Mouse (Mus musculus) heart, postnatal 0 days (tissue): ENCODE results near the gene Msh4. TPM values are rescaled to one million over a fixed set of nuclear protein-coding genes. Genes with fewer than 3 reads are reported as not detected.
A peak's percentile ranks its signal among the peaks of the same experiment; 100 is the strongest.
"Not testable (repeated sequence)": the region's sequence is repeated elsewhere in the genome, so short reads cannot be mapped to it uniquely, and the experiment has no call there.

Experiments used
- ATAC-seq: fragments of 200-750 bp; cut with Nextera tagmentation; 2 replicates; pipeline ENCODE4 v1.8.0; 2017; ENCODE audit warnings: low read depth, moderate number of reproducible peaks, moderate library complexity; ENCODE audit not compliant: insufficient read depth
- DNase-seq: peaks from one replicate; pipeline ENCODE4 v3.0.0-alpha.2; 2016; ENCODE audit warnings: low spot score
- H3K27ac ChIP-seq: fragments of 300-500 bp; sonication (generic); 2 replicates; pipeline ENCODE4 v1.5.1; 2014; ENCODE audit warnings: low read depth, mild to moderate bottlenecking
- H3K27me3 ChIP-seq: fragments of 300-500 bp; sonication (generic); 2 replicates; pipeline ENCODE4 v1.6.1; 2014; ENCODE audit warnings: low read length, mixed read lengths; ENCODE audit not compliant: control insufficient read depth, insufficient read depth
- H3K36me3 ChIP-seq: fragments of 300-500 bp; sonication (generic); replicated peaks from 2 replicates; pipeline ENCODE4 v1.6.1; 2014; ENCODE audit warnings: low read length, mixed read lengths; ENCODE audit not compliant: control insufficient read depth, insufficient read depth
- H3K4me1 ChIP-seq: fragments of 300-500 bp; sonication (generic); 2 replicates; pipeline ENCODE4 v1.6.1; 2014; ENCODE audit warnings: antibody characterized with exemption; ENCODE audit not compliant: control insufficient read depth, insufficient read depth
- H3K4me2 ChIP-seq: fragments of 300-500 bp; sonication (generic); 2 replicates; pipeline ENCODE4 v1.6.1; 2014; ENCODE audit warnings: low read depth, mild to moderate bottlenecking, low read length, moderate library complexity
- H3K4me3 ChIP-seq: fragments of 300-500 bp; sonication (generic); 2 replicates; pipeline ENCODE4 v1.5.1; 2014; ENCODE audit warnings: low read depth, low read length
- H3K9ac ChIP-seq: fragments of 300-500 bp; sonication (generic); replicated peaks from 2 replicates; pipeline ENCODE4 v1.6.1; 2014; ENCODE audit warnings: low read depth, low read length, mixed read lengths
- H3K9me3 ChIP-seq: fragments of 300-500 bp; sonication (generic); replicated peaks from 2 replicates; pipeline ENCODE4 v1.6.1; 2016; ENCODE audit warnings: low read length; ENCODE audit not compliant: control insufficient read depth
- CTCF ChIP-seq: IDR thresholded peaks from 2 replicates; pipeline ENCODE4 v1.5.1; 2016; ENCODE audit warnings: antibody characterized with exemption, control low read depth, low read depth
- EP300 ChIP-seq: IDR thresholded peaks from 2 replicates; pipeline ENCODE4 v1.6.1; 2016; ENCODE audit warnings: antibody characterized with exemption, low read depth
- WGBS: fragments of 180-500 bp; shearing (Covaris S2); extraction: QIAGEN DNeasy Blood & Tissue Kit; methylation state at CpG from one replicate; pipeline ENCODE4 v1.1.7; 2014; 5-methylcytosine and 5-hydroxymethylcytosine counted together
- polyA plus RNA-seq: library from polyadenylated mRNA; unstranded; fragments of >200 nt; fragmentation: Nextera tagmentation; extraction: Ambion mirVana; gene quantifications from 2 replicates; pipeline ENCODE4 v1.2.1, GENCODE M21; 2015
- total RNA-seq: library from RNA; depleted of rRNA; stranded (reverse); fragments of >200 nt; gene quantifications from 2 replicates; pipeline ENCODE4 v1.2.3, GENCODE M21; 2014; ENCODE audit warnings: low replicate concordance

Gene Msh4
- total and polyA plus RNA-seq, 2 experiments from 2014 or later = 0.07 TPM; not detected in 1

DNA sequence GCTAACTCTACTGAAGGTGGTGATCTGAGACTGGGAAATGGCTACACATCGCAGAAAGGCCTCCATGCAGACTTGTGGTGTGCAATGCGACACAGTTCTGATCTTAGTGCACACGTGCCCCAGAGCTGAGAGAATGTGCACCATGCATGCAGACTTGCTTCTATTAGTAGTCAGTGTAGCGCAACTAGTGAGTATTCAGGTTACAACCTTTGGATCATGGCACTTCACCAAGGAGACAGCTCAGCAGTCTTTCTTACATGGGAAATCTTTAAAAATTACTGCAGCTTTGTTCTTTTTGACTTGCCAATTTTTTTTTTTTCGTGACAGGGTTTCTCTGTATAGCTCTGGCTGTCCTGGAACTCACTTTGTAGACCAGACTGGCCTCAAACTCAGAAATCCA is 34.5 kb downstream of the Msh4 start:
- H3K4me1 ChIP-seq = no peaks in the 10 kb centered on the region
- no peak overlapping the region for H3K4me3 ChIP-seq
- TF ChIP-seq CTCF (no peak), EP300 (no peak)
- H3K27me3 ChIP-seq = no peaks in the 10 kb centered on the region
- no peaks in the 10 kb centered on the region for H3K36me3 ChIP-seq
- H3K27ac ChIP-seq = no peak overlapping the region
- DNase-seq (no peak), ATAC-seq (no peak)
- 80% methylated on average over 5 of the region's 5 CpGs for WGBS
- no peak overlapping the region for H3K9ac ChIP-seq
- H3K4me2 ChIP-seq = no peak overlapping the region
- H3K9me3 ChIP-seq = no peaks in the 10 kb centered on the region

DNA sequence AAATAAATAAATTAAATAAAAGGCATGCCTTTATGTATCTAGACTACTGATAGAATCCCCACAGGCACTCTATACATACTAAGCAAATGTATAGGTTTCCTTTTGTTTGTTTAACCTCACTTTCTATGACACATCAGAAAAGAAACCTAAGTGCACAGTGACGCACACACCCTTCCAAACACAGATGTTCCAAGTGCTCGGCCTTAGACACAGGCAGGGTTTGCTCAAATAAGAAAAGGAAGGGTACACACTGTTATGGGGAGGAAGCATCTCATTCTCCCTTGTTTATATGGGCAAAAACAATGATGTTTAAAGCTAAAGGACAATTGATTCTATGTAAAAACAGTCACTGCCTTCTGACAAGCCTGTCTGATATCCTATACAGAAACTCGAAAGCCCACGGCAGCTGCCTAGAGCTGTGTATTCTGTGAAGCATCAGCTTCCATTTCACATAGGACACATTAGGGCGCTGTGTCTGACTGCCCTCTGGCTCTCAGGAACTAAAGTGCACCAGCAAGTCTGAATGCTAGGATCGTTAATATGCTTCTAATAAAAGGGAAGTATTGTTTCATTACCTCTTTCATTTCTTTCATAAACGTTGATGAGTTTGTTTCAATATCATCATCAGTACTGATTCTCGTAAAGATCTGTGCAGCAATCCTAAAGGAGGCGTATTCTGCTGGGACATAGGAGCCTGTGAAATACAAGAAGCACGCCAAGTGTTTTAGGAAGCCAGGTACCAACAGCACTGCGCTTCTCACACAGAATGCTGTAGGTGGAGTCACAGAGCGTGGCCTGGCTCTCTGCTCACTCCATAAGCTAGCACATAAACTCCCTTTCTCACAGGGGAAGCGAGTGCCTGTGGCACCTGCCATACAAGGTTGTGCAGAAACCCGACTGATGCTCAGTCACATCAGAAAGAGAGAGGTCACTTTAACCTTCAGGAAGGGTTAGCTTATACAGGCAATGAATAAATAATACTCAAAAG is 38.5 kb downstream of the Msh4 start:
- ATAC-seq = no peak; the same call in 1 of the 2 replicates
- DNase-seq = peak; percentile 30
- TF ChIP-seq EP300 (no peak), CTCF (peak; percentile 43)
- no peak overlapping the region for H3K4me3 ChIP-seq
- H3K9me3 ChIP-seq = no peaks in the 10 kb centered on the region
- H3K27me3 ChIP-seq = no peaks in the 10 kb centered on the region
- no peaks in the 10 kb centered on the region for H3K4me1 ChIP-seq
- WGBS = 69% methylated on average over 14 of the region's 14 CpGs
- no peak overlapping the region for H3K4me2 ChIP-seq
- H3K36me3 ChIP-seq = no peaks in the 10 kb centered on the region
- no peak overlapping the region for H3K9ac ChIP-seq
- H3K27ac ChIP-seq = no peak overlapping the region

DNA sequence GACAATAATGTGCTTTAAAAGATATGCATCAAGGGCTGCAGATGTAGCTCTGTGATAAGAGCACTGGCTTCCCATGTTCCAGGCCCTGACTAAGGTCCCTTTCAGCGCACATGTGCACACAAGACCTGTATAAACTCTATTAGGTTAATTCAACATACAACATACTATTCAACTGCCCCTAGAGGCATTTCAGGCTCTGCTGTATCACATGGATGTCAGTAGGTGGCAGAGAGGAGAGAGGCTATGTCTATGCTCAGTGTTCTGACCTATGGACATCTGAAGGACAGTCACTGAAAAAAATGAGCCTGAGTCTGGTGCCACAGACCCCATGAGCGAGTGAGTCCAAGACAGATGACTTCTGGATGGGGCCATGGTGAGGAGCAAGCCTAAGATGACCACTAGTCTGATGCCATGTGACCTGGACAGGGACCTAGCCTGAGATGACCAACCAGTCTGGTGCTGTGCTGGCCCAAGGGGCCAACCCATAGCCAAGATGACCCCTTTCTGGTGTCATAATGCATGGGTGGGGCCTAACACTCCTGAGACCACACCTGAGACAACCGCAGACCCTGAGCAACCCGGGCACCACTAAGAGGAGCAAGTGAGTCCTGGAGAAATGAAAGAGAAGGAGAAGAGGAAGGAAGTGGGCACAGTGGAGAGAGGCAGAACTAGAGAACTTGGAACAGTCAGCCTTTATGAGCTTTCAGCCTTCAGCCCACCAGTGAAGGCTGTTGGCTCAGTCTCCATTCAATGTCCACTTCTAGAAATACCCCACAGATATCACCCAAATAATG is 41.1 kb downstream of the Msh4 start:
- TF ChIP-seq CTCF = peak; percentile 29
- no peak for TF ChIP-seq EP300
- no peak for ATAC-seq
- no peak overlapping the region for H3K9ac ChIP-seq
- H3K4me1 ChIP-seq = no peaks in the 10 kb centered on the region
- no peak overlapping the region for H3K27ac ChIP-seq
- no peaks in the 10 kb centered on the region for H3K36me3 ChIP-seq
- no peak overlapping the region for H3K4me2 ChIP-seq
- H3K4me3 ChIP-seq = no peak overlapping the region
- no peak for DNase-seq
- WGBS = 72% methylated on average over 4 of the region's 4 CpGs
- H3K9me3 ChIP-seq = no peaks in the 10 kb centered on the region
- no peaks in the 10 kb centered on the region for H3K27me3 ChIP-seq

DNA sequence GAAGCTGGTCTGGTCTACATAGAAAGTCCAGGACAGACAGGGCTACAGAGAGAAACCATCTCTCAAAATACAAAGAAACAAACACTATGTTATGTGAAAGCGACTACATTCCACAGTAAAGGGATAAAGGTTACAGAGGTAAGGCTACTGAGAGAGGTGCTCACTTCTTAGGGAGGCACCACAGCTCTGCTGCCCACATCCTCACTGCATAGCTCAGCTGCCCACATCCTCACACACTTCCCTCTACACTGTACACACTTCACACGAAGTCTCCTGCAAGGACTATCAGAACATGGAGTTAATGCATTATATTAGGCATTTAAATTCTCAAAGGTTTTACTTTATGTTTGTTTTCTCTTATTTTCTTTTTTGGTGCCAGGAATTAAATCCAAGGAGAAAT is 42.1 kb downstream of the Msh4 start:
- H3K4me2 ChIP-seq = no peak overlapping the region
- H3K4me3 ChIP-seq = no peak overlapping the region
- no peaks in the 10 kb centered on the region for H3K27me3 ChIP-seq
- DNase-seq (no peak), ATAC-seq (no peak)
- H3K9me3 ChIP-seq = no peaks in the 10 kb centered on the region
- TF ChIP-seq EP300 (no peak), CTCF (no peak)
- 68% methylated on average over 2 of the region's 2 CpGs for WGBS
- H3K4me1 ChIP-seq = no peaks in the 10 kb centered on the region
- no peaks in the 10 kb centered on the region for H3K36me3 ChIP-seq
- no peak overlapping the region for H3K27ac ChIP-seq
- H3K9ac ChIP-seq = no peak overlapping the region

DNA sequence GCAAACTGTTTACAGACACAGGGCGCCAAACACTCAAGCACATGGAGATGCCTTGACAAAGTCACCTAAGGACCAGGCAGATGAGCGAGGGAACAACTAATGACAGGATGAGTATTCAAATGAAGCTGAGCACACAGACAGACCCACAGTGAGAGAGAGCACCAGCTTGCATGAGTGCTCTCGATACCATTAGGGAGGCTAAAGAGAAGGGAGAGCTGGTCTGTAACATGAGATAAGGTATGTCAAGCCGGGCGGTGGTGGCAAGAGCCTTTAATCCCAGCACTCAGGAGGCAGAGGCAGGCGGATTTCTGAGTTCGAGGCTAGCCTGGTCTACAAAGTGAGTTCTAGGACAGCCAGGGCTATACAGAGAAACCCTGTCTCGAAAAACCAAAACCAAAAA is 45.5 kb downstream of the Msh4 start:
- not testable (repeated sequence) for H3K9ac ChIP-seq, H3K9me3 ChIP-seq, H3K36me3 ChIP-seq, H3K4me1 ChIP-seq, H3K4me3 ChIP-seq, H3K27ac ChIP-seq, H3K4me2 ChIP-seq, H3K27me3 ChIP-seq, ATAC-seq, DNase-seq
- WGBS = 74% methylated on average over 8 of the region's 8 CpGs
